Mouse (Mus musculus) heart, embryonic 14.5 days (tissue): ENCODE results near the gene Marcks. TPM values are rescaled to one million over a fixed set of nuclear protein-coding genes. Genes with fewer than 3 reads are reported as not detected.

Experiments used
- ATAC-seq: fragments of 200-750 bp; cut with Nextera tagmentation; 2 replicates; pipeline ENCODE4 v1.8.0; 2017; ENCODE audit warnings: low read depth, moderate TSS enrichment; ENCODE audit not compliant: insufficient number of reproducible peaks, insufficient read depth, low FRiP score
- H3K27ac ChIP-seq, 2 experiments: fragments of 200-500 bp in 1 of 2; fragments of 300-500 bp in 1 of 2; sonication (generic) in 1 of 2; replicated peaks in 1 of 2; 2 replicates each; pipeline ENCODE4 v1.5.1; 2012 to 2014; ENCODE audit warnings: low read depth in 2 of 2, low read length in 2 of 2, control low read depth in 1 of 2, mild to moderate bottlenecking in 1 of 2, mixed read lengths in 1 of 2; ENCODE audit not compliant: control insufficient read depth in 1 of 2, insufficient read depth in 1 of 2
- H3K27me3 ChIP-seq: fragments of 300-500 bp; sonication (generic); 2 replicates; pipeline ENCODE4 v1.6.1; 2014; ENCODE audit warnings: mild to moderate bottlenecking, low read length, control low read depth; ENCODE audit not compliant: control insufficient read depth, insufficient read depth
- H3K36me3 ChIP-seq: fragments of 300-500 bp; sonication (generic); 2 replicates; pipeline ENCODE4 v1.6.1; 2014; ENCODE audit warnings: mild to moderate bottlenecking, control low read depth, low read length, mixed read lengths; ENCODE audit not compliant: control insufficient read depth, insufficient read depth
- H3K4me1 ChIP-seq, 2 experiments: fragments of 200-500 bp in 1 of 2; fragments of 300-500 bp in 1 of 2; sonication (generic) in 1 of 2; 2 replicates each; pipeline ENCODE4 v1.6.1; 2012 to 2014; ENCODE audit warnings: low read length in 2 of 2, control low read depth in 1 of 2, mixed read lengths in 1 of 2; ENCODE audit not compliant: control insufficient read depth in 2 of 2, insufficient read depth in 2 of 2
- H3K4me2 ChIP-seq: fragments of 300-500 bp; sonication (generic); 2 replicates; pipeline ENCODE4 v1.6.1; 2014; ENCODE audit warnings: mild to moderate bottlenecking, low read length
- H3K4me3 ChIP-seq, 2 experiments: fragments of 200-500 bp in 1 of 2; fragments of 300-500 bp in 1 of 2; sonication (generic) in 1 of 2; 2 replicates each; pipeline ENCODE4 v1.5.1; 2012 to 2014; ENCODE audit warnings: low read length in 2 of 2, mild to moderate bottlenecking in 2 of 2, control low read depth in 1 of 2, low read depth in 1 of 2, moderate library complexity in 1 of 2; ENCODE audit not compliant: control insufficient read depth in 1 of 2, insufficient read depth in 1 of 2
- H3K9ac ChIP-seq: fragments of 300-500 bp; sonication (generic); 2 replicates; pipeline ENCODE4 v1.6.1; 2014; ENCODE audit warnings: mild to moderate bottlenecking, low read length
- H3K9me3 ChIP-seq: fragments of 300-500 bp; sonication (generic); 2 replicates; pipeline ENCODE4 v1.6.1; 2016; ENCODE audit warnings: low read length, control low read depth; ENCODE audit not compliant: control insufficient read depth
- WGBS: fragments of 180-500 bp; shearing (Covaris S2); extraction: QIAGEN DNeasy Blood & Tissue Kit; methylation state at CpG from one replicate; pipeline ENCODE4 v1.1.7; 2014; 5-methylcytosine and 5-hydroxymethylcytosine counted together
- polyA plus RNA-seq: library from polyadenylated mRNA; unstranded; fragments of >200 nt; fragmentation: Nextera tagmentation; extraction: Ambion mirVana; gene quantifications from 2 replicates; pipeline ENCODE4 v1.2.1, GENCODE M21; 2014

The Marcks gene
- polyA plus RNA-seq, 1 experiment from 2014 or later, result 96.5 TPM

DNA sequence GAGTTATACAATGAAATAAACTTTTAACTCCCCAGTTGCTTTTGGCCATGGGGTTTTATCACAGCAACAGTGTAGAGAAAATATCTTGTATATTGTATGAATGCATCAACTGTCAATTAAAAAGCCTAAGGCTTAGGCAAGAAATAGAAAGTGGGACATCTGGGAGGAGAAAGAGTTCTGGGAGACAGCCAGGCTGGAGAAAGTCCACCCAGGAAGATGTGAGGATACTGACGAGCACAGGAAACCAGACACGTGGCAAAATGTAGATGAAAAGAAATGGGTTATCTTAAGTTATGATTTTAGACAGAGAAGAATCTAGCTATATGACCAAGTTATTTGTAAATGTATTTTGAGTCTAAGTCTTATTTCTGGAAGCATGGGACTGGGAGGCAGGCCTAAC, 27.3 kb downstream of the Marcks start:
- ATAC-seq, result no peak
- 60% methylated on average over 2 of the region's 2 CpGs for WGBS

GRCm38 (mm10) chr10:37106871-37107627, 31.7 kb downstream of the Marcks start:
- no peaks in the 10 kb centered on the region for H3K4me1 ChIP-seq
- H3K9ac ChIP-seq, result no peak overlapping the region
- H3K4me2 ChIP-seq, result no peak overlapping the region
- no peaks in the 10 kb centered on the region for H3K27me3 ChIP-seq
- H3K9me3 ChIP-seq, result no peaks in the 10 kb centered on the region
- no peak overlapping the region for H3K4me3 ChIP-seq
- WGBS, result 65% methylated on average over 4 of the region's 4 CpGs
- H3K36me3 ChIP-seq, result no peaks in the 10 kb centered on the region
- peak overlapping the region in 1 of 2 experiments; percentile 55; a peak in 1 of 4 replicates for H3K27ac ChIP-seq
- no peak for ATAC-seq

More for the DNA sequence above, 27.3 kb downstream of the Marcks start:
- no peaks in the 10 kb centered on the region for H3K9me3 ChIP-seq
- no peaks in the 10 kb centered on the region for H3K27me3 ChIP-seq
- no peaks in the 10 kb centered on the region for H3K36me3 ChIP-seq
- no peak overlapping the region for H3K4me3 ChIP-seq
- no peak overlapping the region for H3K4me2 ChIP-seq
- no peaks in the 10 kb centered on the region for H3K4me1 ChIP-seq
- no peak overlapping the region for H3K27ac ChIP-seq
- no peak overlapping the region for H3K9ac ChIP-seq

GRCm38 (mm10) chr10:37106303-37106702, 32.4 kb downstream of the Marcks start:
- H3K4me3 ChIP-seq, result no peak overlapping the region
- no peak overlapping the region for H3K27ac ChIP-seq
- ATAC-seq, result no peak
- no peaks in the 10 kb centered on the region for H3K27me3 ChIP-seq
- H3K36me3 ChIP-seq, result no peaks in the 10 kb centered on the region
- no peak overlapping the region for H3K9ac ChIP-seq
- H3K4me1 ChIP-seq, result no peaks in the 10 kb centered on the region
- H3K9me3 ChIP-seq, result no peaks in the 10 kb centered on the region
- H3K4me2 ChIP-seq, result no peak overlapping the region
- WGBS, result 89% methylated on average over 8 of the region's 8 CpGs

- Histone ChIP-seq H3K27me3 (no peaks in the 10 kb centered on the region), H3K9me3 (peaks cover 4% of the 10 kb centered on the region; the same call in 1 of the 2 replicates), H3K4me1 (no peaks in the 10 kb centered on the region), H3K9ac (no peak overlapping the region), H3K36me3 (no peaks in the 10 kb centered on the region), H3K4me3 (no peak overlapping the region), H3K4me2 (no peak overlapping the region), H3K27ac (no peak overlapping the region)
- WGBS, result 77% methylated on average over 4 of the region's 4 CpGs
- no peak for ATAC-seq
Measured at GRCm38 (mm10) chr10:37102227-37103080, 36.3 kb downstream of the Marcks start.

DNA sequence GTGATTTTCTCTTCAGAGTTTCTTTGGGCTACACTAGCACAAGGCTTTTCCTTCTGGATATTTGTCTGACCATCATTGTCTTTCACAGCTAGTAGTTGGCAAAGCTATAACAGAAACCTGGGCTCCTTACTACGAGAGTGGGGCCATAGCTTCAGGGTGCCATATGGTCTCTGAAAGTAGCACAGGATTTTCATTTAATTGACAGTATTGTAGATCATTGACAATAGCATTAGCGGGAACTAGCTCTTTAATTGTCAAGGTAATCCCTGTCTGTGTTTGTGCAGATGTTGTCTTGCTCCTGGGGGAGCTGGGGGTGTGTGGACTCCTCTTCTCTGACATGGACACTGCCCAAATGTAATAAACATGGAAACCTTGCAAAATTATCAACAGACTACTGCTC, 37.0 kb downstream of the Marcks start:
- H3K4me3 ChIP-seq, result no peak overlapping the region
- H3K9ac ChIP-seq, result no peak overlapping the region
- 80% methylated on average over 2 of the region's 2 CpGs for WGBS
- H3K9me3 ChIP-seq, result peaks cover 4% of the 10 kb centered on the region; the same call in 1 of the 2 replicates
- no peak overlapping the region for H3K27ac ChIP-seq
- no peaks in the 10 kb centered on the region for H3K27me3 ChIP-seq
- H3K4me2 ChIP-seq, result no peak overlapping the region
- H3K36me3 ChIP-seq, result no peaks in the 10 kb centered on the region
- ATAC-seq, result no peak
- no peaks in the 10 kb centered on the region for H3K4me1 ChIP-seq

GRCm38 (mm10) chr10:37096529-37096928, 42.2 kb downstream of the Marcks start:
- no peaks in the 10 kb centered on the region for H3K36me3 ChIP-seq
- no peak overlapping the region for H3K4me2 ChIP-seq
- H3K9me3 ChIP-seq, result peaks cover 4% of the 10 kb centered on the region; the same call in 1 of the 2 replicates
- no peak overlapping the region for H3K4me3 ChIP-seq
- H3K27me3 ChIP-seq, result no peaks in the 10 kb centered on the region
- no peak overlapping the region for H3K27ac ChIP-seq
- no peak for ATAC-seq
- H3K4me1 ChIP-seq, result peaks cover 2 to 6% of the 10 kb centered on the region in 2 experiments; a peak in 1 of 4 replicates
- 81% methylated on average over 3 of the region's 3 CpGs for WGBS
- H3K9ac ChIP-seq, result no peak overlapping the region

DNA sequence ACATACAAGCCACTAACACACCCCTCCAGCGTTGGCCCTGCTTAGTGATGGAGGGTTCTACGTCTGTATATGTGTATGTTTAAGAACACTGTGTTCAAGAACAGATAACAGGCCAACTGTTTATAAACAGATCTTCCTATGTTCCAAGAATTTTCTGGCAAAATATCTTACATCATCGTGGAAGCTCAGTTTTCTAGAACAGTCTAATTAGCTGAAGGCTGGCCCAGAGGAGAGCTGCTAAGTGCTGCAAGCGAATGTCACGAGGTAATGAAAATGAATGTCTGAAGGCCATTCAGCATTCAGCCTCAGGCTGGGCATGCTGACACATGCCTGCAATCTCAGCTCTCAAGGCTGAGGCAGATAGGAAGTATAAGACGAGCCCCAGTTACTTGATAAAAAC, 42.9 kb downstream of the Marcks start:
- whole genome bisulfite sequencing, result 37% methylated on average over 6 of the region's 6 CpGs
- Histone ChIP-seq H3K27ac (no peak overlapping the region), H3K27me3 (no peaks in the 10 kb centered on the region), H3K9me3 (peaks cover 4% of the 10 kb centered on the region; the same call in 1 of the 2 replicates), H3K4me3 (no peak overlapping the region), H3K4me1 (peaks cover 2 to 6% of the 10 kb centered on the region in 2 experiments; a peak in 1 of 4 replicates), H3K9ac (no peak overlapping the region), H3K4me2 (no peak overlapping the region), H3K36me3 (no peaks in the 10 kb centered on the region)
- ATAC-seq, result no peak
